Mouse (Mus musculus) 416B (cell line): ENCODE measurements around the gene Pnldc1.

Experiments
- DNase-seq: peaks from one replicate; pipeline ENCODE4 v3.0.0; 2011; ENCODE audit warnings: low read depth

Gene Pnldc1

DNA sequence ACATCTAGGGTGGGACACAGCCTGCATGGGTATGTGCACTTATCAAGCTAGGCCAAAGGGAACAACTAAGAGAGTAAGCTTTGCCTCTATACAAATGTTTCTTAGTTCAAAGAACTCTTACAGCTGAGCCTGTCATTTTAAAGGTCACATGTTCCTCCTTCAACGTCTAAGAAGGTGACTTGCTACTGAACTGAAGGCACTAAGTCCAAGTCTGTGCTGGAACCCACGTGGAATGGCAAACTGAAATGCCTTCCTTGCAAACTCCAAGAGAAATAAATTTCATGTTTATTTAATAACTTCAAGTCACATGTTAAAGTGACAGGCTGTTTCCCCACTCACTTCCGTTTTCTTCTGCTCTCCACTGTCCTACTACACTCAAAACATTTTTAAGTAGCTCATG is 52.6 kb downstream of the Pnldc1 start:
- peak; percentile 42 for DNase-seq

DNA sequence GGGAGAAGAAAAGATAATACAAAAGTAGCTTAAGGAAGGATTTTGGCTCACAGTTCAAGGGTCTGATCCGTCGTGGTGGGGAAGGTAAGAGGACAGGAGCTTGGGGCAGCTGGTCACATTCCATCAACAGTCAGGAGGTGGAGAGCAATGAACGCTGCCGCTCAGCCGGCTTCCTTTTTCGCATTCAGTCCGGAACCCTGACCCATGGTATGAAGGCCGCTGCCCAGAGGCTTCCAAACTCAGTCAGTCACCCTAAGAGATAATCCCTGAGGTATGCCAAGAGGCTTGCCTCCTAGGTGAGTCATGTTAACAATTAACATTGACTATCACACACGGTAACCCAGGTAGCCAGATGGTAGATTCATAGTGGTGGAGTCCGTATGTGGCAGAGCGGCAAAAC is 55.6 kb downstream of the Pnldc1 start:
- no peak for DNase-seq

DNA sequence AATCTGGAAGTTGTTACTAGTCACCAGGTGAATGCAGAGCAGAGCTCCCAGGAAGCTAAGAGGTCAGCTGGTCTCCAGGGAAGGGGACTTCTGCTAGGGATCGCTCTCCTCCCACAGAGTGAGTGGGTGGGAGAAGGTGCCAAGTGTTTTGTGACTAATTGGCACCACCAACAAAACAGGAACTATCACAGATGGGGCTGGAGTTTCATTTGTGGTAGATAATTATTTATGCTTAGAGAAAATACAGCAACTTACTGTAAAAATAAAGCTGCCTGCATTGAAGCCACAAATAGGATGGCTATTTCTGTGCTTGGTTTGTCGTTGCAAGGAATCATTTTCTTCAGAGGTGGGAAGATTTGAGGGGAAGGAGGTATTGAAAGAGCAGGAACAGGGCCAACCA is 56.2 kb downstream of the Pnldc1 start:
- DNase-seq = no peak

DNA sequence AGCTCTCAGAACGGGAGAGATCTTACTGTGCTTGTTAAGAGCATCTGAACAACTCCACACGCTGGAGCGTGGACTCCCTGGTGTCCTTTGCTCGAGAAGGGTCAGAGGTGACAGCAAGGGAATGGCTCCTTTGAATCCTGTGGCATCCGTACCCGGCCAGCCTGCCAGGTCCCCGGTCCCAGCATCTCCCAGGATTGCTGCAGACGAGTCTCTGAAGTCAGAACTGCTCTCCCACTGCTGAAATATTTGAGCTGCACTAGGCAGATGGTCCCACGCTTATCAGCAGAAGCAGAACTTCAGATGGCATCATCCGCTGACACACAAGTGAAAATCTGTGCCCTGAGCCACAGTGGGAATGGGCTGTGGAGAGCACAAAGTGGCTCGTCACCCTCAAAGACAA is 58.3 kb downstream of the Pnldc1 start:
- no peak for DNase-seq

DNA sequence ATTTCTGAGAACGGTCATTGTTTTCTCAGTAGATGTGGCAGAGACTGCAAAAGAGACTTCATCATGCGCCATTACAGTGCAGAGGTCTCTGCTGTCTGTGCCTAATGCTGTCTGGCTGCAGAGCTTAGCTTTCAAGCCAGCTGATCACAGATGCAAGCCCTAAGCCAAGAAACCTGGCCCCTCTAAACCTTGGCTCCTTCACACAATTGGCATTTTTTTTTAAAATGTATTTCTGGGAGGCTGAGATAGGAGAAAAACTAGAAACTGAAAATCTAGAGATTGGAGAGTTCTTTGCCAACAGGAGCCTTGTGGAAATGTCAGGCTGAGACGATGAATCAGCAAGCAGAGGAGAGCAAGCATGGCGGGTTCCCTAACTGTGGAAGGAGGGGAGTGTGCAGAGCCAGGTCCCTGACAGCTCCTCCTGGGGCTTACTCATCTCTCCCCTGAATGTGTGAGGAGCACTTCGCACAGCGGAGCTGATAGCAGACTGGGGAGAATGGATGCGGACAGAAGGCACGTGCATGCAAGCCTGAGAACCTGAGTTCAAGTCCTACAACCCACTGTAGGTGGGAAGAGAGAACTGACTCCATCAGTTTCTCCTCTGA is 60.1 kb downstream of the Pnldc1 start:
- DNase-seq = no peak

DNA sequence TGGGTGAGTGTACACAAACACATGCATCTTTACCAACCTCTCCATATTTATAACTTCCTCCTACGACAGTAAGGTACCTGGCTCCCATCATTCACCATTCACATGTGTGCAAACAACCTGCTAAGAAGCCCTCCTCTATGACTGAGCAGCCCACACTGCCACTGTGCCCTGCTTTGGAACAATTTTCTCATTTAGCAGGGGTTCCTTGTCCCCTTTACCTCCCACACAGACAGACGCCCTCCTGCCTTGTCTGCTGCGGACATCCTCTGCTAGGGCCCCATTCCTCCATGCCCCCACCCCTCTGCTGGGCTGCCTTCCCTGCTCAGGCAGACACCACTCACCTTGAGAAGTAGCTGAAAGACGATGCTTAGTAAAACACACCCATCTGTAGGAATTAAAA is 62.3 kb downstream of the Pnldc1 start:
- DNase-seq = no peak

DNA sequence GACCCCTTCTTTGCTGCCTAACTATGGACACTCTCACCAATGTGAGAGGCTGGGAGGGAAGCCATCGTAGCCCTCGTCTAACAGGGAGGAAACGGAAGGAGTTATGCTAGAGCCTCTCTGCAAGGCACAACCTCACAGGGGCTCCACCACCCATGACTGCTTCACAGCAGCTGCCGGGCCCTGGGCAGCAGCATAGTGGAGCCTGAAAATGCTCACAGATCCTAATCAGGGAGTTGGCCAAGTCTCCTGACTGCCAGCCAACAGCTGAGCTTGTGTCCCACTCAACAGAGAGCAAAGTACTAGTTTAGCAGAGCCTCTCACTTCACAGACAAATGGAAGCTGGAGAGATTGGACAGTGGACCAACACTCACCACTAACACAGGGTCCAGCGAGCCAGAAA is 63.6 kb downstream of the Pnldc1 start:
- DNase-seq = no peak

DNA sequence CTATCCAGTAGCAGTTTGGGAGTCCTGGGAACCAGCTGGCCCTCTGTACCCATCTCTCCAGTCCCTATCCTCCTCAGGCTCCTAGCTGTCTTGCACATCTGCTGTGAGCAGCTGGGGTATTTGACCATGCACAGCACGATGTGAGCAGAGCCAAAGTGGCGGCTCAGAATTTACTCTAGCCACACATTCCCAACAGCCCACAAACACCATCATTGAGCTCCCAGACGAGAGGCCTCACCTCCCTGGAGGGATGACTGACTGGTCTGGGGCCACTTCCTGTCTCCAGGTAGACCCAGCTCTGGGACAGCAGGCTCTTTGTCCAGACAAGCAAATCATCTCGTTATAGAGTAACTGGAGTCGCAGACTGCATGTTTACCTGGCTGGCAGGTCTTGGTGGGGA is 64.2 kb downstream of the Pnldc1 start:
- no peak for DNase-seq

DNA sequence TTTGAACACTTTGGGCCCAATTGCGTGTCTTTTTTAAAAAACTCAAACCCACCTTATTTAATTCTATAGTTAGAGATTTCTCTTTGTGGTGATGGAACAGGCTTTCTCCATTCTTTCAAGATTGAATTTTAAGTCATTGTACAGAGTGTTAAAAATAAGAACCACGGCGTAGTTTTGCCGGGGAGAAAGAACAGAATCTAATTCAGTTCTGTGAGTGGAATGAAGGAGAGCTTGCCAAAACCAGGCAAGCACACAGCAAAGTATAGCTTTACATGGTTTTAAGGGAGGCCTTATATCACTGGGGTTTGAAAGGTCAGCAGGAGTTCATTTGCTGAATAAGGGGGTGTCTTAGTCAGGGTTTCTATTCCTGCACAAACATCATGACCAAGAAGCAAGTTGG is 65.5 kb downstream of the Pnldc1 start:
- no peak for DNase-seq

DNA sequence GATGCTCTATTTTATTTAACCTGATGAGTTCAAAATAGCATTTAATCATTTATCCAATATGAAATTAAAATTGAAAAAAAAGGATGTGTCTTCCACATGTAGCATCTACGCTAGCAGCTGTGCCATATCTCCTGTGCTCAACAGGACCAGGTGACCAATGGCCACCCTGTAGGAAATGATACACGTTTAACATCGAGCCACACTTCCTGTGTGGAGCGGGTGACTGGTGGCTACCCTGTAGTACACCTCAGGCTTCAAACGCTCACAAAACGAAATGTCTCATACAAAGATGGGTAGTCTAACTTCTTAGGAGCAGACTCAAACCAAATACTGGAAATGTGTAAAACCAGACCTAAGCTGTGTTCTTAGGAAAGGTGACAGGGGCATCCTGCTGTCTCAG is 66.2 kb downstream of the Pnldc1 start:
- peak; percentile 51 for DNase-seq

DNA sequence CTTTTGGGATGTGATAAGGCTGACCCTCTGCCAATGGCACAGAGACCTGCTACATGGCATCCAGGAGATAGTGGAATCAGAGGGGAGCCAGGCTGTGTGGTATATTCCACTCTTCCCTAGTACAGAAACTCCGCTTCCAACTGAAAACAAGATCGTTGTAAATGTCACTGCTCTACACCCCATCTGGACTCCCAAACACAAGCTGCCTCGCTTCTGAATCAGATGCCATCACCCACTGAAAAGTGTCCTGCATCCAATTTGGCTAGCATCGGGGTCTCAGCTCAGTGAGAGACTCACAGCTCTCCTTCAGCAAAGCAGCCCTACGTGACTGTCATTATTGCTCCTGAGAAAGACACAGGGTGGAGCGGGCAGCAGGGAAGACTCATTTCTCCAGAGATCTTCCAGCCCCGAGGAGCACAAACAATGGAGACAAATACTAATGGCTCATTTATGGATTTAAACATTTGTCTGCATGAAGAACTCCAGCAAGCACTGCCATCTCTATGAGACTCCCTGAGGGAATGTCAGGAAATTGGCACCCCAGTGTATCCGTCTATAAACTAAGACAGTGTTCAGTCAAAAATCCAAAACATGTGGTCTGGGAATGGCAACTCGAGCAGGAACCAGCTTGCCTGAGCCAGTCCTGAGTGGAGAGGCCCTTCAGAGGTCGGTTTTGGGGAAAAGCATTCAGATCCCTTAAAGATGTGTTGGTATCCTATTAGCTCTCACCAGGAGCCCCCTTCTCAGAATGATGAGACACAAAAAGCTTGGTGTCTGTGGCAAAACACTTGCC is 70.4 kb downstream of the Pnldc1 start:
- no peak for DNase-seq
